Mouse (Mus musculus): ENCODE results near the gene Trpm6. TPM values are rescaled to one million over a fixed set of nuclear protein-coding genes. Genes with fewer than 3 reads are reported as not detected.

Gene Trpm6
- total RNA-seq (2023) = not detected in 2 replicates

DNA sequence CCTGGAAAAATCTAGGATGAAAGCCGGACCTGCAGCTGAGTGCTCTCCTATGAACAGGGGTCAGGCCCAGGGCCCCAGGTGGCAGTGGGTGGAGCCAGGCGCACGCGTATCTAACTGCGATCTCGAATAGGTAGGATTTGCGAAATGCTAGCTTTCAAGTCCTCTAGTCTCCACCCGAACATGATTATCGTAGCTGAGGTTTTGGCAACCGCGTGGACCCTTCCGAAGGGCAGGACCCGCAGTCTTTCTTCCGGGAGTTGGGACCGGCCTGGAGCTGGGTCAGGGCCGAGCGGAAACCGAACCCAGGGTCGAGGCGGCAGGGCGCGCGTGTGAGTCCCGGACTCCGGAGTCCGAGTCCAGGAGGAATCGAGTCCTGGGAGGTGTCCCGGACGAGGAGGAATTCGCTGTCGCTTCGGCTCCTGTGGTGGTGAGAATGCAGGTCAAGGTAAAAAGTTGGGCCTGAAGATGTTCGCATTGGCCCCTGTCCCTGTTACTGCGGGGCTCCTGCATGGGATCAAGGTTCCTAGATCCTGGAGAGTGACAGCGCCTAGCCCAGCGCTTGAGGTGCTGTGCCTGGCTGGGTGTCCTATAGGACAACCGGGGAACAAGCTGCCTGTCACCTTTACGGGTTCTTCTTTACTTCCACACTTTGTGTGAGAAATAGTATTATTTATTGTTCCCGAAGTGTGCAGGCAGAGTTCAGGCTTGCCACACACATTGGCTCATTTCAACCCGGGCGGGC is at the start of gene Trpm6:
Trpm6 (plus strand) TSS at position 386 of the 742 bp plus-strand sequence.

DNA sequence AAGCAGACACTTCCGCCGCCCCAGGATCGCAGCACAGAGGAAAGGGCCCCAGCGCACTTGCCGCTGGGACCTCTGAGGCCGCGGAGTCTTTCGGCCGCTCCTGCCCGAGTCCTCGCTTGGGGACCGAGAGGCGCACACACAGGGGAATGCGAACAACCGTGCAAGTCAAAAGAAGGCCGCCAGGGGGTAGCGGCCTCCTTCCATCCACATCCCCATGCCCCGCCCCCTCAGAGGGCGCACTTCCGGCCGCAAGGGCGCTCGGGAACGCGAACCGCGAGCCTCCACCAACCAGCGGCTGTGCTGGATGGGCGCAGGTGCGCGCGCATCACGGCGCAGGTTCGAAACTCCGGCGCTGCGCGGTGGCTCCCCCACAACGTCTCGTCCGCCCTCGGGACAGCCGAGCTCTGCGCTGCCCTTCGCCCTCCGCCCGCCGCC is 36.9 kb upstream of the Trpm6 start, which contains the start of gene D030056L22Rik:
D030056L22Rik (plus strand) TSS at position 328 of the 435 bp plus-strand sequence.

Other genes starting within 250 kb of the Trpm6 start
- gene Ostf1, start 118.2 kb upstream of the Trpm6 start, total RNA-seq (2023) = 356 and 398 TPM in 2 replicates
- gene Nmrk1, start 118.0 kb upstream of the Trpm6 start, total RNA-seq (2023) = 17.7 and 21.5 TPM in 2 replicates
- 3.3 and 4.1 TPM in 2 replicates for gene Carnmt1, start 79.2 kb upstream of the Trpm6 start, total RNA-seq (2023)
- gene D030056L22Rik, start 36.8 kb upstream of the Trpm6 start, total RNA-seq (2023) = 4.9 and 6.3 TPM in 2 replicates

Measured in neutrophil, adult 65 days (primary cell).